Mouse (Mus musculus): ENCODE results near the gene 4930539E08Rik.

The 4930539E08Rik gene

GRCm38 (mm10) chr17:28915060-28915628 lies at the start of gene 4930539E08Rik:
Gene 4930539E08Rik (minus strand): TSS chr17:28915324.
- no peak for DNase-seq (ENCODE audit: low spot score)

GRCm38 (mm10) chr17:28961596-28961995 lies 46.5 kb upstream of the 4930539E08Rik start:
- DNase-seq (ENCODE audit: low spot score): no peak

GRCm38 (mm10) chr17:28960597-28960996 lies 45.5 kb upstream of the 4930539E08Rik start:
- no peak for DNase-seq (ENCODE audit: low spot score)

DNA sequence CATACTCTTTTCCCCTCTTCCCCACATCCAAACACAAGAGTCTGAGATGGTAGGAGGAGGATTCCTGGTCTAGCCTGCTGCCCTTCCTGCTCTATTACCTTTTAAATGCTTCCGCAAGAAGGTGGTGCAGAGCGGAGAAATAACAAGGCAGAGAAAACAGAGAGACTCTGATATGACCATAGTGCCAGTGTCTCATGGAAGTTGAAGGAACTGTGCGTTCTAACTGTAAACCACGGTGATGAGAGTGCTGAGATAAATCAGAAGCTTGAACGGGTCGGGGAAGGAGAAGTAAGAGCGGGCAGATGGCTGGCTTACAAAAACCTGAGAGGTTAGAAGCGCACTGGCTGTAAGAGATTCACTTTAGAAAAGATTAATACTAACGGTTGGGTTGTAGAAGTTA lies 39.3 kb upstream of the 4930539E08Rik start:
- no peak for DNase-seq (ENCODE audit: low spot score)

- DNase-seq (ENCODE audit: low spot score): peak; percentile 29
Observed at GRCm38 (mm10) chr17:28953251-28953650, 38.1 kb upstream of the 4930539E08Rik start.

DNA sequence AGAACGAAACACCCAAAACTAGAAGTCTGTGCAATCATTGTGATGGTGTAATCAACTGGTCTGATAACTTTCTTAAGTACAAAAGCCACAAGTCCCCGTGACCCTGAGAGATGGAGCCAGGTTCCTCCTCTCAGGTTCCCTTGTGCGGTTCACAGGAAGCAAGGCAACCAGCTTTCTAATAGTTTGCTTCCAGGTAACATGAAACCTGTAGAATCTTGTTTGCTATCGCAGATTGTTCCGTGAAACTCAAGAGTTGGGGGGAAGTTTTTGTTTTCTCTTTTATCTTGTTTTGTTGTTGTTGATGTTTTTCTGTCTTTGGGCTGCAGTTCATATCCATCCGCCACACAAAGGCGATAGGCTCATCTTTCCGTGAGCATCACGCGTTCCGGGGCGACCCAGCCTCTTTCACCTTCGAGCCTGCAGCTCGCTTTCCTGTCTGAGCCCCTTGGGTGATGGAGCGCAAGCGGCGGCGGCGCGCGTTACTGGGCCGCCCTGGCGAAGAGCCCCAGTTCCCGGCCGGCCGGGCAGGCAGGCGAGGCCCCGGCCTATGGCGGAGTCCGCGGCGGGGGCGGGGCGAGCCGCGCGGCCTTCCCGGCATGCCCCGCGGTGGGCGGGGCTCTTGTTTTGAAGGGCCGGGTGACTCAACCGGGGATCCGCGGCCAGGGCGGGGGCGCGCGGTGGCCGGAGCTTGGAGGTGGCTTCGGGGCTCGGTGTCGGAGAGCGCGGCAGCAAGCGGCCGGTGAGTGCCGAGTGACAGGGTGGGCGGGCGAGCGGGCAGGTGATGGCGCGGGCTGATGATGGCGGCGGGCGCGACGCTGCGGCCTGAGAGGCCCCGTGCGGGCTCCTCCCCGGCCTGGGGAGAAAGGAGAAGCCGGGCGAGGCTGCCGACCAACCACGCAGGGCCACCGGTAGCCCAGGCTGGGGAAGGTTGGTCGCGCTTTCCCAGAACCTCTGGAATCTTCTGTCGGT lies 37.0 kb upstream of the 4930539E08Rik start, which contains the start of gene Kctd20:
Gene Kctd20, plus strand, starts transcription at position 120 of the 969 bp plus-strand sequence.
- peak; percentile 85 for DNase-seq (ENCODE audit: low spot score)

- no peak for DNase-seq (ENCODE audit: low spot score)
Observed at GRCm38 (mm10) chr17:28950751-28951150, 35.6 kb upstream of the 4930539E08Rik start.

GRCm38 (mm10) chr17:28948661-28949060 lies 33.5 kb upstream of the 4930539E08Rik start:
- no peak for DNase-seq (ENCODE audit: low spot score)

DNA sequence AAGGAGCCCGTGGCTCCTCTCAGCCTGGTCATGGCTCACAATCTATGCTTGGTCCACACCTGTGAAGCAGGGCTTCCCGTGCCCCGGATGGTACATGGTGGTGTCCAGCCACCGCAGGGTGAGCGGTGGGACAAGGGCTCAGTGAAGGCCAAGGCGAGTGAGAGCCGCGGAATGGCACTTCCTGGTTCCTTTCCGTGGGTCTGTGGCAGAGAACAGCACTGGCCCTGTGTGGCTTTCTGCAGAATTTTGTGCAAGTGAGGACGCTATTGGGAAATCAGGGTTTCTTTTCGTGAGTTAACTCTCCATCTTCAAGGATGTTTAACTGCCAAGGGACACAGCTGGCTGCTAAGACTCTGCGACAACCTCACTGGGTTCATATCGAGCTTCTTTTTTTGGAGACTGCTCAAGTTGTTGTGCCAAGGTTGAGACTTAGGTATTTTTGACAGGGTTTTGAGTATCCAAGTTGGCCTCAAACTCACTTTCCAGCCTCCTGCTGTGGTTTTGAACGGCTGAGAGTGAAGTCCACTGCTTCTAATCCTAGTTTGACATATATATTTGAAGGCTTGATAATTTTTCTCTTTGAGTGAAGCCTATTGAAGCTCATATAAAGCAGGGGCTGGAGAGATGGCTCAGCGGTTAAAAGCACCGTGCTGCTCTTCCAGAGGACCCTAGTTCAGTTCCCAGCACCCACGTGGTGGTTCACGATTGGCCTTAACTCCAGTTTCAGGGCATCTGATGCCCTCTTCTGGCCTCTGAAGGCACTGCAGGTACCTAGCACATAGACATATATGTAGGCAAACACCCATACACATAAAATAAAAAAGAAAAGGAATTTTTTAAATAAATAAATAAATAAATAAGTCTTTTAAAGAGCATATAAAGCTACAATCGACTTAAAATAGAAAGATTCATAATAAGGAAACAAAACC lies 32.2 kb upstream of the 4930539E08Rik start:
- DNase-seq (ENCODE audit: low spot score): no peak

- DNase-seq (ENCODE audit: low spot score): no peak
Observed at GRCm38 (mm10) chr17:28944481-28944880, 29.4 kb upstream of the 4930539E08Rik start.

GRCm38 (mm10) chr17:28943740-28944139 lies 28.6 kb upstream of the 4930539E08Rik start, which contains the start of gene Pxt1:
Gene Pxt1 (minus strand): TSS chr17:28943840.
- no peak for DNase-seq (ENCODE audit: low spot score)

- peak; percentile 68 for DNase-seq (ENCODE audit: low spot score)
Observed at GRCm38 (mm10) chr17:28942101-28942500, 27.0 kb upstream of the 4930539E08Rik start.

DNA sequence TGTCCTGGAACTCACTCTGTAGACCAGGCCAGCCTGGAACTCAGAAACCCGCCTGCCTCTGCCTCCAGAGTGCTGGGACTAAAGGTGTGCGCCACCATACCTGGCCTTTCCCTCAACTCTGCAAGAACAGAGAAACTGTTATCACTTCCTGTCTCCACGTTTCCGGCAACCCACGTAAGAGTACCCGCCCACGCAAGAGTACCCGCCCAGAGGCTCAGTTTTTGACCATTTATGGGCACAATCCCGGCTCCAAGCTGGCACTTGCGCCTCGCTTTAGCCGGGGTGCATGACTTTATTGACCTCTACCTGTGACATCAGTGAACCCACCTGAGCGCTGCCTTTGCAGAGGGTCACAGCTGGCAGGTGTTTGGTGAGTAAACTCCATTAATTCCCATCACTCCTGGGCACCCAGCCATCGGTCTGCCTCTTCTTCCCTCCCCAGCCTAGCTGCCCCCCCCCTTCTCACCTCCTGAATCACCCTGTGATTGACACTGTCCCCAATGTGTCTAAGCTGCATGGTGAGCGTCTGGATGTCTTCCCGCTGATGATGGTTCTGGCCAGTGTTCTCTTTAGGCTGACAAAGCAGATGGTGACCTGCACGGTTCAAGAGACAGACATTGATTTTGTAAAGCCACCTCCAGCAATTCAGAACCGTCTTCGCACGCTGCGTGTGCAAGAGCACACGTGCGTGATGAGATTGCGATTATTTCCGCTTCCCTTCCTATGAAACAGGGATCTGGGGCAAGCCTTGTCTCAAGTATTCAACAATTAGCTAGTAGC lies 25.8 kb upstream of the 4930539E08Rik start:
- no peak for DNase-seq (ENCODE audit: low spot score)

DNA sequence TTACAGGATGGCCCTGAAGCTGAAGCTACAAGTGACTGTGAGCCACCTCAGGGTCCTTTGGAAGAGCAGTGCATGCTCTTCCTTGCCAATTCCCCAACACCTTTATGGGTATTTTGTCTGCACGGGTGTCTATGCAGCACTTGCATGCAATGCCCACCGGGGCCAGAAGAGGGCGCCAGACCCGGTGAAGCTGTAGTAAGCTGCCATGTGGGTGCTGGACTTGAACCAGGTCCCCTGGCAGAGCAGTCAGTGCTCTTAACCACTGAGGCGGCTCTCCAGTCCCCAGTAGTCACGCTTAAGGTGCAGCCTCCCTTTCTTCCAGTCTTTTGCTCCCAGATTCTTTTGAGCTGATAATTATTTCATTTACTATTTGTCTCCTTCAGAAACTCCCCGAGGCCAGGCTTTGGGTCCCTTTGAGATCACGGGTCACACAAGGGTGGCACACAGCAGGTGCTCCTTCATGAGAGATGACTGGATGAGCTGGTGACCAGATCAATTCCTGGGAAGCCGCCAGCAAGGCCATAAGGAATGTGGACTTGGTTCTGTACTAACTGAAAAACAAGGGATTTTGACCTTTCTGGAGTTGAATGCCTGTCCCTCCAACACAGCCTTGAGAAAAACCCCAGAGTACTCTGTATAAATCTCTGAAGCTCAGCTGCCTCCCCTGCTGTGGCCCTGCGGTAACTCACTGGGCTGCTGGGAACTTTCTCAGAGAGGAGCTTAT lies 21.7 kb upstream of the 4930539E08Rik start:
- DNase-seq (ENCODE audit: low spot score): peak; percentile 50

- no peak for DNase-seq (ENCODE audit: low spot score)
Observed at GRCm38 (mm10) chr17:28936133-28936532, 21.0 kb upstream of the 4930539E08Rik start.

GRCm38 (mm10) chr17:28934120-28934916 lies 19.2 kb upstream of the 4930539E08Rik start:
- no peak for DNase-seq (ENCODE audit: low spot score)

- no peak for DNase-seq (ENCODE audit: low spot score)
Observed at GRCm38 (mm10) chr17:28932274-28932673, 17.1 kb upstream of the 4930539E08Rik start.

DNA sequence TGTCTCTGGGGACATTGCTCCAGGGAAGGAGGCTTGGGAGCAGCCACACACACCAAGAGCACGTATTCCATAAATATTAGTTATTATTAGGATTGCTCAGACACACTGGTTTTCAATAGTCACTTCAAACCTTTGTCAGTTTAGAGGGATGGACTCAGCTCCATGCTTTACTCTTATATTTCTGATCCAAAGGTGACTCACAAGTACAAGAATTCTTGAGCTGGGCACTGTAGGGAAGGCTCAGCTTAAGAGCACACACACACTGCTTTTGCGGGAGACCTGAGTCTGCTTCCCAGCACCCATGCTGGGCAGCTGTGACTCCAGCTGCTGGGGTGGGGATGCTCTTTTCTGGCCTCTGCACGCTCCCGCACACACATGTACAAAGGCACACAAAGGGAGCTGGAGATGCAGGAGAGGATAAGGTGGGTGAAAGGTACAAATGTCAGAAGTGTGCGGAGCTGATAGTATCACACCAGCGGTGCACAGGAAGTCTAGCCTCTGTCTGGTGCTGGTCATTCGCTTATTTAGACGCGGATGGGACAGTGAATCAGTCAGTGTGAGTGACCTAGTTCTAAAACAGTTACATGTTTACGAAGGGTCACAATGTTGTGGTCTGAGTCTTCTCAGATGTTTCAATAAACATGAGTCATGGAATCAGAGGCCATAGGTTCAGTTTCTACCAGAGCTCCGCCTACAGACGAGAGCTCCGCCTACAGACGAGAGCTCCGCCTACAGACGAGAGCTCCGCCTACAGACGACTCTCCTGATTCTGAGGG lies 16.5 kb upstream of the 4930539E08Rik start:
- peak; percentile 51 for DNase-seq (ENCODE audit: low spot score)
